Mouse (Mus musculus) midbrain, embryonic 14.5 days (tissue): ENCODE results near the gene Myt1l. TPM values are rescaled to one million over a fixed set of nuclear protein-coding genes. Genes with fewer than 3 reads are reported as not detected.

Experiments
- ATAC-seq: fragments of 200-750 bp; cut with Nextera tagmentation; 2 replicates; pipeline ENCODE4 v1.8.0; 2017; ENCODE audit warnings: moderate number of reproducible peaks, moderate library complexity; ENCODE audit not compliant: low FRiP score, low TSS enrichment
- DNase-seq: peaks from one replicate; pipeline ENCODE4 v3.0.0-alpha.2; 2015
- H3K27ac ChIP-seq: fragments of 300-500 bp; sonication (generic); replicated peaks from 2 replicates; pipeline ENCODE4 v1.5.1; 2014; ENCODE audit warnings: mild to moderate bottlenecking, low read depth, low read length, moderate library complexity
- H3K27me3 ChIP-seq: fragments of 300-500 bp; sonication (generic); 2 replicates; pipeline ENCODE4 v1.6.1; 2014; ENCODE audit warnings: low read length, control low read depth, mixed read lengths; ENCODE audit not compliant: control insufficient read depth, insufficient read depth
- H3K36me3 ChIP-seq: fragments of 300-500 bp; sonication (generic); 2 replicates; pipeline ENCODE4 v1.6.1; 2014; ENCODE audit warnings: low read length, control low read depth; ENCODE audit not compliant: control insufficient read depth, insufficient read depth
- H3K4me1 ChIP-seq: fragments of 300-500 bp; sonication (generic); 2 replicates; pipeline ENCODE4 v1.6.1; 2014; ENCODE audit warnings: mild to moderate bottlenecking, antibody characterized with exemption, low read length, control low read depth; ENCODE audit not compliant: control insufficient read depth, insufficient read depth
- H3K4me2 ChIP-seq: fragments of 300-500 bp; sonication (generic); 2 replicates; pipeline ENCODE4 v1.6.1; 2014; ENCODE audit warnings: mild to moderate bottlenecking, low read length, moderate library complexity
- H3K4me3 ChIP-seq: fragments of 300-500 bp; sonication (generic); replicated peaks from 2 replicates; pipeline ENCODE4 v1.5.1; 2014; ENCODE audit warnings: low read depth, low read length
- H3K9ac ChIP-seq: fragments of 300-500 bp; sonication (generic); replicated peaks from 2 replicates; pipeline ENCODE4 v1.6.1; 2014; ENCODE audit warnings: mild to moderate bottlenecking, low read length, moderate library complexity
- H3K9me3 ChIP-seq: fragments of 300-500 bp; sonication (generic); 2 replicates; pipeline ENCODE4 v1.6.1; 2016; ENCODE audit warnings: low read length, control low read depth, mixed read lengths; ENCODE audit not compliant: control insufficient read depth
- WGBS: fragments of 180-500 bp; shearing (Covaris S2); extraction: QIAGEN DNeasy Blood & Tissue Kit; methylation state at CpG from one replicate; pipeline ENCODE4 v1.1.7; 2014; 5-methylcytosine and 5-hydroxymethylcytosine counted together
- polyA plus RNA-seq: library from polyadenylated mRNA; unstranded; fragments of >200 nt; fragmentation: Nextera tagmentation; extraction: Ambion mirVana; gene quantifications from 2 replicates; pipeline ENCODE4 v1.2.1, GENCODE M21; 2014

The Myt1l gene
- polyA plus RNA-seq, 1 experiment from 2014 or later: 250 TPM

DNA sequence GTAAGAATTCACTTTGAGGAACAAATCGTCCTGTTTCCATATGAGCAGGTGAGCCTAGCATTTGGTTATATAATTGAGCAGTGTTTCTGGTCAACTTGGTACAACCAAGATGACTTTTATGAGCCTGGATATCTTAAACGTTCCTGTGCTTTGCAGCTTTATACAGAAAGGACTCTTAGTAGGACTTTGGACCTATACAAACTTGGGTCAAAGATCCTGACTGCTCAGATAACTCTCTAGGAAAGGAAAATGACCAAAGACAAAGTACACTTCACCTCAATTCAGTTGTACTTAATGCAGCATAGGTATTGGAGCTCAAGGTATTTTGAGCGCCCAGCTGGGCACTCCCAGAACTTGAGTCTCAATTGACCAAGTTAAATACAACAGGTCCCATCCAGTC lies 388.0 kb downstream of the Myt1l start:
- no peak overlapping the region for H3K4me3 ChIP-seq
- peaks cover 96% of the 10 kb centered on the region for H3K36me3 ChIP-seq
- H3K4me2 ChIP-seq: no peak overlapping the region
- DNase-seq: no peak
- H3K27ac ChIP-seq: no peak overlapping the region
- WGBS: 81% methylated on average over 3 of the region's 3 CpGs
- H3K9ac ChIP-seq: no peak overlapping the region
- ATAC-seq: no peak
- no peaks in the 10 kb centered on the region for H3K9me3 ChIP-seq
- no peaks in the 10 kb centered on the region for H3K27me3 ChIP-seq
- H3K4me1 ChIP-seq: no peaks in the 10 kb centered on the region

DNA sequence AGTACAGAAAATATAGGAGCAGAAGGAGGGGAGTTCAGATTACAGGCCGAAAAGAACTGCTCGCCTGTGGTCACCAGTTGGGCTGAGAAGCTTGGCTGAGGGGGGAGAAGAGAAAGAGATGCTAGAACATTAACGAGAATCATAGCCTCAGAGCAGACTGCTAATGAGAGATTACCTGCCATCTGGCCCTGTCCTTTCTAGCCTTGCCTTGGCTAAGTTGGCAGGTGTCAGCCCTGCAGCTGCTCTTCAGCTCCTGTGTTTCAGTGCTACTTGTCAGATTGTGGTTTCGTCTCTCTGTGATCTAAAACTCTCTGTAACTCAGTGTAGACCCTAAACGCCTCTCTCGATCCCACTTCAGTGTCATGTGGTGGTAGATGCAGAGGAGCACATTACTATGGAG lies 388.6 kb downstream of the Myt1l start:
- Histone ChIP-seq H3K9ac (no peak overlapping the region), H3K4me2 (no peak overlapping the region), H3K4me1 (no peaks in the 10 kb centered on the region), H3K36me3 (peaks cover 94% of the 10 kb centered on the region), H3K27ac (no peak overlapping the region), H3K9me3 (no peaks in the 10 kb centered on the region), H3K4me3 (no peak overlapping the region), H3K27me3 (no peaks in the 10 kb centered on the region)
- WGBS: 86% methylated on average over 6 of the region's 6 CpGs
- DNase-seq (no peak), ATAC-seq (no peak)

DNA sequence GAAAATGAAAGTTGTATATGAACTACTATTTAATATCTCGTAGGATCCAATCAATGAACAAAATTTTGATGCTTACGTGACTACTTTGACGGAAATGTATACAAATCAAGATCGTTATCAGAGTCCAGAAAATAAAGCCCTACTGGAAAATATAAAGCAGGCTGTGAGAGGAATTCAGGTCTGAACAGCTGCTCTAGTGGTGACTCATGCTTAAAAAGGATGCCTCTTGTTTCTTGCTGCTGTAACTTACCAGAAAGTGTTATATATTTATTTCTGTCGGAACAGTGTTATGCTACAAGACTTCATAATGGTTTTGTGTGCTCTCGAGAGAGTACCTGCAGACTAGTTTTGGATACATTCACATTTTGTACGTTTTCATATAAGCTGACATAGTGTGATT lies 392.1 kb downstream of the Myt1l start:
- Histone ChIP-seq H3K27ac (no peak overlapping the region), H3K9ac (no peak overlapping the region), H3K9me3 (no peaks in the 10 kb centered on the region), H3K4me2 (no peak overlapping the region), H3K36me3 (peaks cover 73% of the 10 kb centered on the region), H3K4me3 (no peak overlapping the region), H3K27me3 (no peaks in the 10 kb centered on the region), H3K4me1 (no peaks in the 10 kb centered on the region)
- ATAC-seq (no peak), DNase-seq (no peak)
- 92% methylated on average over 7 of the region's 7 CpGs for WGBS

DNA sequence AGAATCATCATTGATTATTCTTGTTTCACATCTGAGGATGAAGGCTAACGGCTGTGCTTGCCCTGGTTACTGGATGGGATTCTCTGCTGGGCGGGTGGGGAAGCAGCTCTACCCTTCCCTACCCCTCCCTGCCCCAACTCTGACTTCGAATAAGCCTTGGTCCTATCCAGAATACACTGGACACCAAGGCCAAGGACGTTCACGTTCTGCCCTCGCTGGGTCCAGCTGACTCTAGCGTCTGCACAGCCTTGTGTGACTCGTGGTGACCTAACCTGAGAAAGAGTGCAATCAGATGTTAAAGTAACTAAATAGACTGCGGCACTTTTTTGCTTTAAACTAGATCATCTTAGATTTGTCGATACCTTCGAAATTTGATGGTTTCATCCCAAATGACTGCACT lies 393.3 kb downstream of the Myt1l start:
- Histone ChIP-seq H3K4me2 (no peak overlapping the region), H3K4me1 (no peaks in the 10 kb centered on the region), H3K9me3 (no peaks in the 10 kb centered on the region), H3K9ac (no peak overlapping the region), H3K27ac (no peak overlapping the region), H3K4me3 (no peak overlapping the region), H3K27me3 (no peaks in the 10 kb centered on the region), H3K36me3 (peaks cover 61% of the 10 kb centered on the region)
- ATAC-seq: no peak
- WGBS: 85% methylated on average over 11 of the region's 11 CpGs
- no peak for DNase-seq

DNA sequence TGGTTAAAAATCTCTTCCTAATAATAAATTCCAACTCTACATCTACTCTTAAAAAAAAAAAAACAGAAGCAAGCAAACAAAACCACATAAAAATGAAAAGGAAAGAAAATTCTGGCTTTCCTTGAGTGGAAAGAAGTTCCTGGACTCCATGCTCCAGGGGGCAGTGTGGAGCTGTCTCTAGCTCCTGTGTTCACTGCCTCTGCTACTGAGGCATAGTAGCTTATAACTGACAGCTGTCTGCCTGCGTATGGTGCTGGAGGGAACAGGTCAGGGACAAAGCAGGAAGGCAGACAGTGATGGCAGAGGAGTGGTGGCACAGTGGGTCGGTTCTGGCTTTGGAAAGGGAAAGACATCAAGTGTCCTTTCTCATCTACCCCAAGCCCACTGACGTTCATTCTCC lies 398.7 kb downstream of the Myt1l start:
- DNase-seq (peak; percentile 83), ATAC-seq (no peak)
- no peaks in the 10 kb centered on the region for H3K4me1 ChIP-seq
- H3K4me2 ChIP-seq: no peak overlapping the region
- peak overlapping the region; percentile 33; the same call in 1 of the 2 replicates for H3K27ac ChIP-seq
- peaks cover 14% of the 10 kb centered on the region for H3K36me3 ChIP-seq
- no peak overlapping the region for H3K4me3 ChIP-seq
- 37% methylated on average over 3 of the region's 3 CpGs for WGBS
- no peak overlapping the region for H3K9ac ChIP-seq
- no peaks in the 10 kb centered on the region for H3K27me3 ChIP-seq
- H3K9me3 ChIP-seq: no peaks in the 10 kb centered on the region

DNA sequence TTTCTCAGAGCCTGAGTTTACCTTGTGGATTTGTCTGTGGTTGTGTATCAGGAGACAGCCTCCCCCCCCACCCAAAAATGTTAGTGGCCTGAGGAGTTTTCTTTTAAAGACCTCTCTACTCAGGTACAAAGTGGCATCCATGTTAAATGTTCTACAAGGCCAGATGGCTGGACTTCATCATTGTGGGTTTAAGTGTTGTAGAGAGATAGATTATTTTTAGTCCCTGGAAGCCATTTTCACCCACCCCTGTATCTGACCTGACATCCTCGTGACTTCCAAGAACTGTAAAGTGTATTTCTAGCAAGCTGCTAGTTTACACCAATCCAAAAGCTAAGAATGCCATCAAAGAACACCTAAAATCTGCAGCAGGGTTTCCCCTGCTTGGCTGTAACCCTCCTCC lies 402.4 kb downstream of the Myt1l start:
- Histone ChIP-seq H3K27me3 (no peaks in the 10 kb centered on the region), H3K4me3 (no peak overlapping the region), H3K27ac (no peak overlapping the region), H3K9ac (no peak overlapping the region), H3K4me2 (no peak overlapping the region), H3K36me3 (no peaks in the 10 kb centered on the region; the same call in 1 of the 2 replicates), H3K9me3 (no peaks in the 10 kb centered on the region), H3K4me1 (no peaks in the 10 kb centered on the region)
- 79% methylated on average over 1 of the region's 1 CpGs for WGBS
- DNase-seq: no peak
- ATAC-seq: no peak

DNA sequence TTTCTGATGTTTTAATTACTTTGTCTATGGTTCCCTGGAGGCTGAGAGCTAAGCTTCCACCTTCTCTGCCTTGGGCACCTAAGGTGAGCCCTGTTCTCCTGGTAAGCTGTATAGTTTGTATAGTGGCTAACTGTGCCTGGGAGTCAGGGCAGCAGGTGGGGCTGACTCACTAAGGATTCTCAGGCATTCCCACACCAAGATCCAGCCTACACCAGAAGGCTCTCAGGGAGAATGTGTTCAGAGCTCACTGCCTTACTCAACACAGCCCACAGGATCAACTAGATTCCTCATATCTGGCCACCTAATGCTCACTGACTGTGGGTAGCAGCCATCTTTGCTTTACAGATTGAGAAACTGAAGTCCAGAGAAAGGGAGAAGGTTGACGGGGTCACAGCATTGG lies 404.8 kb downstream of the Myt1l start:
- ATAC-seq: no peak
- no peak overlapping the region for H3K9ac ChIP-seq
- no peak overlapping the region for H3K4me3 ChIP-seq
- WGBS: 96% methylated on average over 1 of the region's 1 CpGs
- H3K27me3 ChIP-seq: no peaks in the 10 kb centered on the region
- no peaks in the 10 kb centered on the region for H3K9me3 ChIP-seq
- no peak overlapping the region for H3K27ac ChIP-seq
- H3K4me2 ChIP-seq: no peak overlapping the region
- no peaks in the 10 kb centered on the region for H3K36me3 ChIP-seq
- H3K4me1 ChIP-seq: peaks cover 8% of the 10 kb centered on the region
- DNase-seq: no peak

DNA sequence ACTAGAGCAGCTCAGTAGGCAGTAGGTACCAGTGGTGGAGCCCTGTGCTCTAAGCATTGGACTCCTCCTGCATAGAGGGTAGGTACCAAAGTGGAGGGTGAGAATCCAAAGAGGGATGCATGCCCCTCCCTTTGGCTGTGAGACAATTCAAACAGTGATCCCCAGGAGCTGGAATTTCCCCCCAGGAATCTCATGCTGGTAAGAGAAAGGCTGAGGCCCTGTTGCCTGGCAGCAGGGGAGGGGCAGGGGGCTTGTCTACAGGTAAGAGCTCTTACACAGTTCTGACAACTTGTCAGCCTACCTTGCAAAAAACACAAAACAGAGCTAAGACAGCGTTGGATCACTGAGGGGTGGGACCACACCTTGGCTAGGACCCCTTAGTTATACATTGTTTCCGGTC lies 405.3 kb downstream of the Myt1l start:
- WGBS: 70% methylated on average over 2 of the region's 2 CpGs
- no peaks in the 10 kb centered on the region for H3K27me3 ChIP-seq
- H3K4me1 ChIP-seq: peaks cover 8% of the 10 kb centered on the region
- H3K9me3 ChIP-seq: no peaks in the 10 kb centered on the region
- no peak overlapping the region for H3K9ac ChIP-seq
- no peak overlapping the region for H3K4me2 ChIP-seq
- H3K4me3 ChIP-seq: no peak overlapping the region
- ATAC-seq: no peak
- no peak overlapping the region for H3K27ac ChIP-seq
- no peak for DNase-seq
- H3K36me3 ChIP-seq: no peaks in the 10 kb centered on the region

DNA sequence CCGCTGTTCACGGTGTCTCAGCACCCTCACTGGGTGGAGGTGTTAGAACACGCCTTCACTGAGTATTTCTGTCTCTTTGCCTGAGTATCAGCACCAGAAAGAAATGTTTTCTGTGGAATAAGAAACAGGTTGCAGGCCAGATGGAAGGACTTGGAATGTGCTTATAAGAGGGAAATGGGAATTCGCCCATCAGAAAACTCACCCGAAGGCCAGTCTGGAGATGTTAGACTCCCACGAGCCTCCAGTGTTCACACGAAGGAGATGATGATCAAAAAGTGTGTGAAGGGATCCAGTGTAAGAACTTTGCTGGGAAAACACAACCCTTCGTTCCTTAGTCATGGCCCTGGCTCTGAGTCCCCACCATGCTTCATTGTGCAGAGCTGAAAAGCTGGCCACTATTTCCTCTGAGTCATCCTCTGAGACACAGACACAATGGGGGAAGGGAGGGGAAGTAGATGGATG lies 406.0 kb downstream of the Myt1l start:
- Histone ChIP-seq H3K36me3 (no peaks in the 10 kb centered on the region), H3K27ac (no peak overlapping the region), H3K4me3 (no peak overlapping the region), H3K4me1 (peaks cover 13% of the 10 kb centered on the region), H3K9me3 (no peaks in the 10 kb centered on the region), H3K9ac (no peak overlapping the region), H3K4me2 (no peak overlapping the region), H3K27me3 (no peaks in the 10 kb centered on the region)
- ATAC-seq: no peak
- DNase-seq: no peak
- 74% methylated on average over 8 of the region's 8 CpGs for WGBS
